Mouse (Mus musculus) heart, postnatal 10 days (tissue): ENCODE measurements around the gene Aplp1. TPM values are rescaled to one million over a fixed set of nuclear protein-coding genes. Genes with fewer than 3 reads are reported as not detected.

ENCODE experiments used
- DNase-seq, 2 experiments: peaks; one replicate each; pipeline ENCODE4 v3.0.0; 2021
- intact Hi-C: fragments of 180-260 bp; cut with DNase I; formaldehyde crosslinking; loops from one replicate; pipeline ENCODE4 v1.15.1; 2025
- total RNA-seq, 2 experiments: library from RNA; stranded (reverse); gene quantifications; 2 replicates each; pipeline ENCODE4 v1.2.3; 2021

Aplp1 gene
- total RNA-seq, 2 experiments from 2014 or later = 4.1 to 6.2 TPM

GRCm38 (mm10) chr7:30417856-30418255, 27.5 kb downstream of the Aplp1 start:
- no peak for DNase-seq
- intact Hi-C loops = no loop called here

- DNase-seq = no peak
Observed at GRCm38 (mm10) chr7:30413596-30413995, 31.7 kb downstream of the Aplp1 start, which contains the start of gene Tyrobp. Gene Tyrobp (plus strand): TSS chr7:30413760.

GRCm38 (mm10) chr7:30412735-30413147, 32.6 kb downstream of the Aplp1 start:
- intact Hi-C loops = no loop called here
- no peak for DNase-seq

More at GRCm38 (mm10) chr7:30413596-30413995, 31.7 kb downstream of the Aplp1 start, which contains the start of gene Tyrobp:
- intact Hi-C loops = no loop called here

GRCm38 (mm10) chr7:30411023-30411422, 34.3 kb downstream of the Aplp1 start:
- DNase-seq = no peak
- intact Hi-C loops = no loop called here

- intact Hi-C loops = no loop called here
- no peak for DNase-seq
Observed at GRCm38 (mm10) chr7:30409789-30410188, 35.5 kb downstream of the Aplp1 start.

- intact Hi-C loops = no loop called here
- DNase-seq = no peak
Observed at GRCm38 (mm10) chr7:30408639-30409038, 36.7 kb downstream of the Aplp1 start.

GRCm38 (mm10) chr7:30402343-30402742, 43.0 kb downstream of the Aplp1 start:
- DNase-seq = no peak
- intact Hi-C loops = no loop called here

GRCm38 (mm10) chr7:30399671-30400070, 45.7 kb downstream of the Aplp1 start:
- DNase-seq = no peak
- intact Hi-C loops = no loop called here

GRCm38 (mm10) chr7:30394871-30395270, 50.5 kb downstream of the Aplp1 start:
- no peak for DNase-seq
- intact Hi-C loops = no loop called here

- intact Hi-C loops = no loop called here
- DNase-seq = peak; percentile 45 to 48
Observed at GRCm38 (mm10) chr7:30394379-30394778, 51.0 kb downstream of the Aplp1 start.

- intact Hi-C loops = no loop called here
- no peak for DNase-seq
Observed at GRCm38 (mm10) chr7:30393631-30394030, 51.7 kb downstream of the Aplp1 start.

- intact Hi-C loops = no loop called here
- no peak for DNase-seq
Observed at GRCm38 (mm10) chr7:30392746-30393520, 52.4 kb downstream of the Aplp1 start.

Other genes with a start within 250 kb of the Aplp1 start
- gene Capns1, start 246.7 kb downstream of the Aplp1 start, total RNA-seq = 100 to 1,000 TPM; 303 to 326 TPM
- 10 to 100 TPM; 55.5 to 60.7 TPM for gene Polr2i, start 213.6 kb downstream of the Aplp1 start, total RNA-seq
- gene Tbcb, start 213.3 kb downstream of the Aplp1 start, total RNA-seq = 10 to 100 TPM; 68.5 to 76.1 TPM
- not detected for gene Ovol3, start 209.8 kb downstream of the Aplp1 start, total RNA-seq
- gene Thap8, start 165.4 kb downstream of the Aplp1 start, total RNA-seq = under 1 TPM; 0.20 to 0.26 TPM
- 1 to 10 TPM; 5.4 to 5.7 TPM for gene Wdr62, start 165.1 kb downstream of the Aplp1 start, total RNA-seq
- gene Clip3, start 153.8 kb downstream of the Aplp1 start, total RNA-seq = 10 to 100 TPM; 14.0 TPM
- 10 to 100 TPM; 26.0 to 27.4 TPM for gene Alkbh6, start 136.8 kb downstream of the Aplp1 start, total RNA-seq
- gene Syne4, start 130.7 kb downstream of the Aplp1 start, total RNA-seq = under 1 TPM; 0.86 to 0.87 TPM
- gene E130208F15Rik, start 123.8 kb downstream of the Aplp1 start, total RNA-seq = 1 to 10 TPM in 1 of 2 experiments, under 1 TPM in 1; 0.87 to 1.0 TPM
- gene Sdhaf1, start 121.6 kb downstream of the Aplp1 start, total RNA-seq = 10 to 100 TPM; 15.1 to 15.8 TPM
- gene Lrfn3, start 82.8 kb downstream of the Aplp1 start, total RNA-seq = 1 to 10 TPM; 1.7 TPM
- gene Tyrobp, start 31.8 kb downstream of the Aplp1 start, total RNA-seq = 10 to 100 TPM; 12.9 to 16.5 TPM
- gene Hcst, start 25.7 kb downstream of the Aplp1 start, total RNA-seq = 1 to 10 TPM in 1 of 2 experiments, under 1 TPM in 1; 0.92 to 1.8 TPM
- gene Nfkbid, start 23.8 kb downstream of the Aplp1 start, total RNA-seq = under 1 TPM; 0.29 to 0.45 TPM
- under 1 TPM; 0.07 to 0.17 TPM for gene Kirrel2, start 12.2 kb upstream of the Aplp1 start, total RNA-seq
- gene Nphs1, start 12.8 kb upstream of the Aplp1 start, total RNA-seq = not detected
- not detected for gene Prodh2, start 48.1 kb upstream of the Aplp1 start, total RNA-seq
- 1 to 10 TPM; 3.7 to 3.9 TPM for gene Arhgap33, start 89.5 kb upstream of the Aplp1 start, total RNA-seq
- gene Hspb6, start 106.6 kb upstream of the Aplp1 start, total RNA-seq = 100 to 1,000 TPM; 391 to 393 TPM
- gene Proser3, start 106.8 kb upstream of the Aplp1 start, total RNA-seq = 1 to 10 TPM; 2.7 to 4.8 TPM
- 10 to 100 TPM; 15.0 to 23.6 TPM for gene Lin37, start 114.3 kb upstream of the Aplp1 start, total RNA-seq
- gene U2af1l4, start 117.8 kb upstream of the Aplp1 start, total RNA-seq = 10 to 100 TPM; 67.4 to 78.2 TPM
- 1 to 10 TPM; 1.7 to 1.8 TPM for gene Gm49396, start 117.8 kb upstream of the Aplp1 start, total RNA-seq
- gene Psenen, start 118.1 kb upstream of the Aplp1 start, total RNA-seq = 10 to 100 TPM; 78.2 to 80.1 TPM
- 1 to 10 TPM; 1.6 to 2.0 TPM for gene Igflr1, start 119.9 kb upstream of the Aplp1 start, total RNA-seq
- gene Kmt2b, start 143.2 kb upstream of the Aplp1 start, total RNA-seq = 10 to 100 TPM; 25.8 to 30.2 TPM
- gene Zbtb32, start 153.4 kb upstream of the Aplp1 start, total RNA-seq = not detected
- gene Upk1a, start 167.3 kb upstream of the Aplp1 start, total RNA-seq = under 1 TPM; 0.42 to 0.48 TPM
- gene Cox6b1, start 180.6 kb upstream of the Aplp1 start, total RNA-seq = 1,000 to 10,000 TPM; 4,137 to 4,381 TPM
- gene Etv2, start 190.3 kb upstream of the Aplp1 start, total RNA-seq = not detected
- 10 to 100 TPM; 58.8 to 60.3 TPM for gene Rbm42, start 204.8 kb upstream of the Aplp1 start, total RNA-seq
- gene Haus5, start 219.5 kb upstream of the Aplp1 start, total RNA-seq = 1 to 10 TPM; 6.7 to 7.7 TPM
- under 1 TPM in 1 of 2 experiments, not detected in 1; 0.67 TPM for gene Pmis2, start 226.1 kb upstream of the Aplp1 start, total RNA-seq